Mouse (Mus musculus) lung, embryonic 15.5 days (tissue): ENCODE data around the gene Fgr. TPM values are rescaled to one million over a fixed set of nuclear protein-coding genes. Genes with fewer than 3 reads are reported as not detected.

Experiments used
- ATAC-seq: fragments of 200-750 bp; cut with Nextera tagmentation; 2 replicates; pipeline ENCODE4 v1.8.0; 2017; ENCODE audit warnings: moderate number of reproducible peaks, borderline replicate concordance; ENCODE audit not compliant: low FRiP score, low TSS enrichment; ENCODE audit errors: extremely low read depth
- H3K27ac ChIP-seq: fragments of 300-500 bp; sonication (generic); 2 replicates; pipeline ENCODE4 v1.5.1; 2015; ENCODE audit warnings: moderate library complexity, mild to moderate bottlenecking, inconsistent platforms
- H3K27me3 ChIP-seq: fragments of 300-500 bp; sonication (generic); 2 replicates; pipeline ENCODE4 v1.6.1; 2015; ENCODE audit warnings: inconsistent platforms
- H3K36me3 ChIP-seq: fragments of 300-500 bp; sonication (generic); 2 replicates; pipeline ENCODE4 v1.6.1; 2015; ENCODE audit warnings: inconsistent platforms
- H3K4me1 ChIP-seq: fragments of 300-500 bp; sonication (generic); 2 replicates; pipeline ENCODE4 v1.6.1; 2015; ENCODE audit warnings: inconsistent platforms
- H3K4me2 ChIP-seq: fragments of 300-500 bp; sonication (generic); 2 replicates; pipeline ENCODE4 v1.6.1; 2015; ENCODE audit warnings: inconsistent platforms, mild to moderate bottlenecking, moderate library complexity
- H3K4me3 ChIP-seq: fragments of 300-500 bp; sonication (generic); 2 replicates; pipeline ENCODE4 v1.5.1; 2015; ENCODE audit warnings: mild to moderate bottlenecking, inconsistent platforms
- H3K9ac ChIP-seq: fragments of 300-500 bp; sonication (generic); 2 replicates; pipeline ENCODE4 v1.6.1; 2015; ENCODE audit warnings: inconsistent platforms
- H3K9me3 ChIP-seq: fragments of 300-500 bp; sonication (generic); 2 replicates; pipeline ENCODE4 v1.6.1; 2016; ENCODE audit warnings: inconsistent platforms
- WGBS: fragments of 180-500 bp; shearing (Covaris S2); methylation state at CpG from one replicate; pipeline ENCODE4 v1.1.7; 2015; 5-methylcytosine and 5-hydroxymethylcytosine counted together
- polyA plus RNA-seq: library from polyadenylated mRNA; unstranded; fragments of >200 nt; fragmentation: Nextera tagmentation; extraction: Ambion mirVana; gene quantifications from 2 replicates; pipeline ENCODE4 v1.2.1, GENCODE M21; 2015

The Fgr gene
- polyA plus RNA-seq, 1 experiment from 2014 or later, result 0.69 TPM

DNA sequence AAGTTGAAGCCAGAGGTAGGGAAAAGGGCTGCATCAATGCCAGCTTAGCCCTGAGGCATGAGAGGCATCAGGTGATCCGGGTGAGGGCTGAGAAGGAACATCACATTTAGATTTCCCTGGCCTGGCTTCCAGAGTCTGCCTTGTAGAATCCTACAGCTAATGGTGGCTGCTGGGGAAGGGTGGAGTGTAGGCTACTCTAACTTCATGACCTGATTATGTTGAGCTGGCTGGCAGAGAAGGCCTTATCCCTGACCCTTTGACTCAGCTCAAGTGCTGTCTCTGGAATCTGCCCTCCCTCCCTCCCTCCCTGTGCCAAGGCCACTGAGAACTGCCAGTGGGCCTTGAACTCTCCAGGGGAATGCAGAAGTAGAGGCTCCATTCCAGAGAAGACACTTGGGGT lies 61.6 kb downstream of the Fgr start:
- no peak overlapping the region for H3K4me3 ChIP-seq
- H3K9me3 ChIP-seq, result no peaks in the 10 kb centered on the region
- H3K27ac ChIP-seq, result no peak overlapping the region
- H3K4me1 ChIP-seq, result peaks cover 38% of the 10 kb centered on the region
- H3K27me3 ChIP-seq, result no peaks in the 10 kb centered on the region
- no peak overlapping the region for H3K4me2 ChIP-seq
- no peak overlapping the region for H3K9ac ChIP-seq
- WGBS, result 71% methylated on average over 1 of the region's 1 CpGs
- ATAC-seq, result no peak
- H3K36me3 ChIP-seq, result no peaks in the 10 kb centered on the region

DNA sequence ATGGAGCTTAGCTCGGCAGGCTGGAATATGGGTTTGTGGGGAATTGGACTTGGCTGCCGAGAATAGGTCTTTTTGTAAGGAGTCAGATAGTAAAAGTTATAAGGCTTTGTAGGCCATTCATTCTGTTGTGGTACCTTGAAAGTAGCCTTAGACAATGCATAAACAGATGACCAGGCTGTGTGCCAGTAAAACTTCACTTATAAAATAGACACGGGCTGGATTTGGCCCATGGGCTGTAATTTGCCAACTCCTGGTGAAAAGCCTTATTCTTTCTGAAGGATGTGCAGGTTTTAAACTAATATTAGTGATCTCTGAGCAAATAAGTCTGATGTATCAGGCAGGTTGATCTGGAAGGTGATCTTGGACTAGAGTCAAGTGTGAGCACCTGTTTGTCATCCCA lies 62.1 kb downstream of the Fgr start:
- no peak for ATAC-seq
- no peak overlapping the region for H3K9ac ChIP-seq
- no peak overlapping the region for H3K4me3 ChIP-seq
- H3K27ac ChIP-seq, result no peak overlapping the region
- WGBS, result 56% methylated on average over 3 of the region's 3 CpGs
- H3K9me3 ChIP-seq, result no peaks in the 10 kb centered on the region
- H3K36me3 ChIP-seq, result no peaks in the 10 kb centered on the region
- no peak overlapping the region for H3K4me2 ChIP-seq
- H3K27me3 ChIP-seq, result no peaks in the 10 kb centered on the region
- H3K4me1 ChIP-seq, result peaks cover 43% of the 10 kb centered on the region

DNA sequence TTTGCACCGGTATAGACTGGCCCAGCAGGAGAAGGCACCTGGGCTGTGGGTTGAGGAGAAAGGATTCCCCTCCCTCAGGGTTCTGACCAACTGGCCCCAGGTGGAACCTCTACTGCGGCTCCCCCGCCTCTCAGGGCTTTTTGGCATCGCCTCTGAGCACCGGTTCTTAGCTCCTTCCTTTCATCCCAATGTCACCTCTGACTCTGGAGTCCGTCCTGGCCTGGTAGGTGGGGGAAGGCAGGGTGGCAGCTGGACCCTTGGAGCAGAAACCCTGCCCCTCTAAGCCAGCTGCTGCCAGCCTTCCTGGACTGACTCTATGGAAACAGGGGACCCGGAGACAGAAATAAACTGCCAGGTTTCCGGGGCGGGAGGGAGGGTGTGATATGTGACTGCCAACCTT lies 63.4 kb downstream of the Fgr start:
- Histone ChIP-seq H3K27me3 (no peaks in the 10 kb centered on the region), H3K4me1 (peaks cover 57% of the 10 kb centered on the region), H3K9me3 (no peaks in the 10 kb centered on the region), H3K9ac (no peak overlapping the region), H3K27ac (no peak overlapping the region), H3K36me3 (no peaks in the 10 kb centered on the region), H3K4me3 (no peak overlapping the region), H3K4me2 (peak overlapping the region; percentile 94; the same call in 1 of the 2 replicates)
- no peak for ATAC-seq
- 44% methylated on average over 9 of the region's 9 CpGs for WGBS

DNA sequence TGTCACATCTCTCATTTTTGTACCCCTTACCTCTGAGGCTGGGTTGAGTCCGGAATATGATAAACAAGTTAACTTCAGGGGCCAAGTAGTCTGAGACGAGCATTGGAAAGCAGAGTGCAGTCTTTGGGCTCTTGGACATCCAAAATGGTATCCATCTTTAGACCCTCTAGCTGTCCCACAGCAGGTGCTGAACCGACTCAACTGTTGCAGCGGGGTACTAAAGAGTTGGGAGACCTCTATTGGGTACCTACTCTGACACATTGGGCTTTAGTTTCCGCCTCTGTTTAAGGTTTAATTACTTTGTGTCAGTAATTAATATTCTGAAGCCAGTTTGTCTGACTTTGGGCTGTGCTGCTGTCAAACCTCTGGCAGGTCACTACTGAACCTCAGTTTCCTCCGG lies 63.9 kb downstream of the Fgr start:
- peak overlapping the region; percentile 60 for H3K4me3 ChIP-seq
- ATAC-seq, result no peak
- no peak overlapping the region for H3K9ac ChIP-seq
- no peaks in the 10 kb centered on the region for H3K27me3 ChIP-seq
- peaks cover 62% of the 10 kb centered on the region for H3K4me1 ChIP-seq
- peak overlapping the region; percentile 94 for H3K4me2 ChIP-seq
- H3K27ac ChIP-seq, result no peak overlapping the region
- H3K36me3 ChIP-seq, result no peaks in the 10 kb centered on the region
- WGBS, result 30% methylated on average over 6 of the region's 6 CpGs
- no peaks in the 10 kb centered on the region for H3K9me3 ChIP-seq

DNA sequence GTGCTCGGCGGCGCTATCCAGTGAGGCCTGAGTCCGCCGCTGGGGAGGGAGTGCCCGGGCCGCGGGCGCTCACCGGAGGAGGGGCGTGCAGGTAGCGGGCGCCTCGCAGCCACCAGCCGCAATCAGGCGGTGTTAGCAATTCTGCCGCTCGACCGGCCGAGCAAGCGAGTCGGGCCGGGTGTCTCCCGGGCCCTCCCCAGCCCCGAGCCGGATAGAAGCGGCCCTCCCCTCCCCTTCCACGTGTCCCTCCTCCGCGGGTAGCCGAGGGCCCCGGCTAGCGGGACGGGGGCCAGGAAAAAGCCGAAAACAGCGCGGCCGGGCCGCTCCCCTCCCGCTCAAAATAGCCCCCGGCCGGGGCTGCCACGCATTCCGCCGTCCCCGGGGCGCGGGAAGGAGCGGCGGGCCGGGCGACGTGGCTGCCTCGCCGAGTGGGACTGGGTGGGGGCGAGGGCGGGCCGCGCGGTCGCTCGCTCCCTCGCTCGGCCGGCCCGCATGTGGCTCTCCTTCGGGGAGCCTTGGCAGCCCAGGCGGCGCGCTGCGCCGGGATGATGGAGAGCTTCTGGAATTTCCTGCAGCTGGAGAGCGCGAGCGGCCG lies 64.7 kb downstream of the Fgr start:
- peak; percentile 66 for ATAC-seq
- peak overlapping the region; percentile 94 for H3K4me2 ChIP-seq
- WGBS, result 0% methylated on average over 66 of the region's 76 CpGs
- peaks cover 70% of the 10 kb centered on the region for H3K4me1 ChIP-seq
- no peaks in the 10 kb centered on the region for H3K36me3 ChIP-seq
- peak overlapping the region; percentile 95 for H3K27ac ChIP-seq
- no peaks in the 10 kb centered on the region for H3K9me3 ChIP-seq
- peak overlapping the region; percentile 67 for H3K9ac ChIP-seq
- H3K27me3 ChIP-seq, result no peaks in the 10 kb centered on the region
- peak overlapping the region; percentile 60 for H3K4me3 ChIP-seq

DNA sequence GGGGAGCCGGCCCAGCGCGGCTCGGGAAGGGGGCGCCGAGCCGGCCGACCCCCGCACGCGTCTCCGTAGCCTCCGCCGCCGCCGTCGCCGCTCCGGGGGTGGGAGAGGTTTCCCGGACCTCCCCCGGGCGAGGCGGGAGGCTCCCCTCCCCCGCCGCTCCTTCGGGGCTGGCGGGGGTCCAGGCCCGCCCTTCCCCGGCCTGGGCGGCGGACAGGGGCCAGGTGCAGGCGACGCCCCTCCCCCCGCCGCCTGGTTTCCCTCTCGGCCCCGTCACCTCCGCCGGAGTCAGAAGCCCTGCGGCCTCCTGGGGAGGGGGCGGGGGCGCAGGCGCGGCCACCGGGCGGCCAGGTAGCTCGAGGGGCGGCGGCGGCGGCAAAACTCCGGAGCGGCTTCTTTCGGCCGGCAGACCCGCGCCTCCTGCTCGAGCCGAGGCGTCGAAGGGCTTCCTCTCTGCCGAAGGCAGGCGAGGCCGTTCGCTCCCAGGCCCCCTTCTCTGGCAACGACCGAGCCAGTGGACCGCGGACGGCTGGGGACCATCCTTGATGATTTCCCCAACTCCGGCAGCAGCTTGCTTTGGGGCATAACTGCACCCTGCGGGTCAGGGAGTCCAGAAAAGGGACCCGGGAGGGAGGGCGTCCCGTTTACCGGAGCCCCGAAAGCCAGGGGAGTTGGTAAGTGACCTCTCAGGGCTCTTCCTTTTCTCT lies 65.4 kb downstream of the Fgr start:
- H3K4me3 ChIP-seq, result peak overlapping the region; percentile 60
- peak; percentile 15; the same call in 1 of the 2 replicates for ATAC-seq
- no peaks in the 10 kb centered on the region for H3K27me3 ChIP-seq
- H3K9ac ChIP-seq, result peak overlapping the region; percentile 67
- peak overlapping the region; percentile 95 for H3K27ac ChIP-seq
- H3K9me3 ChIP-seq, result no peaks in the 10 kb centered on the region
- peaks cover 77% of the 10 kb centered on the region for H3K4me1 ChIP-seq
- no peaks in the 10 kb centered on the region for H3K36me3 ChIP-seq
- WGBS, result 1% methylated on average over 37 of the region's 77 CpGs
- H3K4me2 ChIP-seq, result peak overlapping the region; percentile 94

DNA sequence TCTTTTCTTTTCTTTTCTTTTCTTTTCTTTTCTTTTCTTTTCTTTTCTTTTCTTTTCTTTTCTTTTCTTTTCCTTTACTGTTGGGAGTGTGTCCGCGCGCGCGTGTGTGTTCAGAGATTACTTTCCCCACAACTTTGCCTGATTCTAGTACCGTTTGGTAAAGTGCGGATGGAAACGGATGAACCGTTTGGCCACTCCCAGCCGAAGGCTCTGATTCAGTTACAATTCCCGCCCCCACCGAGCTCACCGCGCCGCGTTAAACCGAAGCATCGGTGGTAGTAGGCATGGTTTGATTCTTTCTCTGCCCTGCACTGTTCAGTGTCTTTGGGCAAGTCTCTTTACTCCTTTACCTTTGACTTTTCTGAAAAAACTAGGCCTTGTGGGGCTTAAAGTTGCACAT lies 65.9 kb downstream of the Fgr start:
- peak overlapping the region; percentile 60 for H3K4me3 ChIP-seq
- peak overlapping the region; percentile 94 for H3K4me2 ChIP-seq
- H3K9ac ChIP-seq, result peak overlapping the region; percentile 67; the same call in 1 of the 2 replicates
- no peaks in the 10 kb centered on the region for H3K27me3 ChIP-seq
- ATAC-seq, result no peak
- peak overlapping the region; percentile 95 for H3K27ac ChIP-seq
- H3K4me1 ChIP-seq, result peaks cover 82% of the 10 kb centered on the region
- 16% methylated on average over 18 of the region's 18 CpGs for WGBS
- no peaks in the 10 kb centered on the region for H3K9me3 ChIP-seq
- no peaks in the 10 kb centered on the region for H3K36me3 ChIP-seq

DNA sequence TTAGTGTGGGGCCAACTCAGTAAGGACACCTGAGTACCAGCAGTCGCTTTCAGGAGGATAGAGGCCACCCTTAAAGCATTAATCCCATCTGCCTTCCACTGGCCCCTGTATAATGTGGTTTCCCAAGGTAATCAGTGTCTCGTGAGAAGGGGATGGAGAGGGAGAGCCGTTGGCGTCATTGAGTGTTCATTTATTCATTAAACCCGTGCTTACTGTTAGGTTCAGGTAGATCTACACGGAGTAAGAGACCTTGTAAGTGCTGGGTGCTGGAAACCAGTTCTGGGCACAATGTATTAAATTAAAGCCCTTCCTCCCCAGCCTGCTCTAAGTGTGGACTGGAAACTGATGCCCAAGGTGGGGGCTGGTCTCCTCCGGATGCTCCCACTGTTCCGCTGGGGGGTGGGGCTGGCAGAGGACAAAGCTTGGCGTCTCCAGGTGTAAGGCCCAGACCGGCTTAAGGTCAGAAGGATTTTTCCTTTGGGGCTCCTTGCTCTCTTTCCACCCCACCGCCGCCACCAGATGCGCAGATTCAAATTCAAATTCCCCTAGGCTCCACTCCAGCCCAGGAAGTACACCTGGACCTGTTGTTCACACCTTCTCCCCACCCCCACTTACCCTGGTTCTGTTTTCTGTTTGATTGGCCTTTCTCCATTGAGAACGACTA lies 66.5 kb downstream of the Fgr start:
- Histone ChIP-seq H3K27me3 (no peaks in the 10 kb centered on the region), H3K4me2 (peak overlapping the region; percentile 94), H3K4me3 (peak overlapping the region; percentile 60), H3K27ac (peak overlapping the region; percentile 95), H3K9me3 (no peaks in the 10 kb centered on the region), H3K36me3 (no peaks in the 10 kb centered on the region), H3K9ac (peak overlapping the region; percentile 67; the same call in 1 of the 2 replicates), H3K4me1 (peaks cover 82% of the 10 kb centered on the region)
- ATAC-seq, result no peak
- 47% methylated on average over 14 of the region's 14 CpGs for WGBS

DNA sequence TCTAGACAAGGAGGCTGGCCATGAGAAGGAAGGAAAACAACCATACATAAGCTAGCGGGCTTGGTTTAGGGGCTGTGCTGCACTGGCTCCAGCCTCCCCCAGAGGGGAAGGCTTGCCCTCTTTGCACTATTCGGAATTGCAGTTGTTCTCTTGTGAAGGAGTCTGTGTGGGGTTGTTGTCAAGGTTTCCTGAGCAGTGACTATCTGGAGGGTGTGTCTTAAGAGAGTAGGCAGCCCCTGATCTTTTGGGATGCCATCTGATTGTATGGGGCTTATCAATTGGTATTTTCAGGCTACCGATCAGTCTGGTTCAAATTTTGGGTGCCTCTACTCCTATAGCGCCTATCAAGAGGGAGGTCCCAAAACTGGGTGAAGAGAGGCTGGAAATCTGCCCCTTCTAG lies 68.3 kb downstream of the Fgr start:
- peak overlapping the region; percentile 94 for H3K4me2 ChIP-seq
- no peak for ATAC-seq
- H3K9ac ChIP-seq, result peak overlapping the region; percentile 12; the same call in 1 of the 2 replicates
- no peaks in the 10 kb centered on the region for H3K9me3 ChIP-seq
- peak overlapping the region; percentile 91 for H3K27ac ChIP-seq
- WGBS, result 26% methylated on average over 4 of the region's 4 CpGs
- H3K4me1 ChIP-seq, result peaks cover 92% of the 10 kb centered on the region
- H3K27me3 ChIP-seq, result no peaks in the 10 kb centered on the region
- H3K4me3 ChIP-seq, result peak overlapping the region; percentile 20; the same call in 1 of the 2 replicates
- no peaks in the 10 kb centered on the region for H3K36me3 ChIP-seq

DNA sequence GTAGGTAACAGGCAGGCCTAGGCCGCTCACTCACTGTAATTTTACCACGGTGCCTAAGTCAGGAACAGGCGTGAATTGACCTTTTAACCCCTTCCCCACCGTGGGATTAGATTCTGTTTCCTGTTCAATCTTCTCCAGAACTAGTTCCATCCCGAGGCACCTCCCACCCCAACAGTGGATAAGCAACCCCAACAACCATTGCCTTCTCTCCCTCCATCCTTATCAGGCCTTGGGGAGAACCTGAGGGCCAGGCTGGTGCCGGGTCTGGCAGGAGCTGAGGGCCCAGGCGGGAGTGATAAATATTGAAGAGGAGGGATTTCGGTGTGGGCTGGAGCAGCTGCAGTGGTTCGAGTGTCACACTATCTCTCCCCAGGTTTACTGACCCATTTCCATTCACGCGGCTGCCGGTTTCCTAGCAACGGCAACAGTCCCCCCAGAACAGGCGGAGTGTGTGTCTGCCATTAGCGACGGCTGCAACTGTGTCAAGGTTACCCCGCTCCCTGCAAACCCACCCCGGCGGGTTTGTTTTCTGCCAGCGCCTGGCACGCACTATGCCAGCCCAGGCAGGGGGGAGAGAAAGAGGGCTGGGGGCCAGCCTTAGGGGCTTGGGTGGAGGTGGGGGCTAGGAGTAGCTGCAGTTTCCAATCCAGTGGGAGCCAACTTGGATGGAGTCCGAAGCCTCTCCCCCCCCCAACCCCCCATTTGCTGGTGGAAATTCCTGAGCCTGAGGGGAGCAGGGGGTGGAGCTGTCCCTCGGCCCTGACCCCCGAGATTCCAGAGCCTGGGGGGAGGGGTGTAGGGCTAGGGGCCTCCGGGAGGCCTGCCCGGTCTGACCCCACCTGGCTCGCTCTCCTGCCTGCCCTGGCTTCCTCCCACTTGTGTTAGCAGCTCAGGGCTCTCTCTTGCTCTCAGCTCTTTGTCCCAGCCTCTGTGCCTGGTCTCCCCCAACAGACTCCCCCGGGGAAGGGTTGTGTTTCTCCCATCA lies 69.0 kb downstream of the Fgr start:
- ATAC-seq, result peak; percentile 12; the same call in 1 of the 2 replicates
- Histone ChIP-seq H3K9me3 (no peaks in the 10 kb centered on the region), H3K36me3 (no peaks in the 10 kb centered on the region), H3K27me3 (no peaks in the 10 kb centered on the region), H3K9ac (peak overlapping the region; percentile 12), H3K4me2 (peak overlapping the region; percentile 94), H3K4me1 (peaks cover 92% of the 10 kb centered on the region), H3K27ac (peak overlapping the region; percentile 91), H3K4me3 (peak overlapping the region; percentile 20)
- WGBS, result 6% methylated on average over 28 of the region's 28 CpGs
